Mouse (Mus musculus) ZHBTc4 (cell line): Measurements from ENCODE around the gene Atrnl1.
"Not testable (repeated sequence)": the region's sequence is repeated elsewhere in the genome, so short reads cannot be mapped to it uniquely, and the experiment has no call there.

Experiments
- DNase-seq: peaks from one replicate; pipeline ENCODE4 v3.0.0-alpha.2; 2011; ENCODE audit warnings: low read depth, low spot score

Gene Atrnl1

DNA sequence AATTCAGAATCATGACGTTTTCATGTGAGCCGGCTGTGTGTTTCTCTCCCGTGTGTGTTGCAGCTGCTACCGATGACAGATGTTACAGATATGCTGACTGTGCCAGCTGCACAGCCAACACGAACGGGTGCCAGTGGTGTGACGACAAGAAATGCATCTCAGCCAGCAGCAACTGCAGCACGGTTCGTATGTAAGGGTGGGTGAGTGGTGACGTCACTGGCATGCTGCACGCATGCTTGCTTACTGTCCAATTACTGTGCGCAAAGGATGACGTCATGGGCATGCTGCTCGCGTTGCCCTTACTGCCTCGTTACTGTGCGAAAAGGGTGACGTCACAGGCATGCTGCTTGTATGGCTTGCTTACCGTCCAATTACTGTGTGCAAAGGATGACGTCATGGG, 75.8 kb downstream of the Atrnl1 start:
- peak; percentile 24 for DNase-seq

DNA sequence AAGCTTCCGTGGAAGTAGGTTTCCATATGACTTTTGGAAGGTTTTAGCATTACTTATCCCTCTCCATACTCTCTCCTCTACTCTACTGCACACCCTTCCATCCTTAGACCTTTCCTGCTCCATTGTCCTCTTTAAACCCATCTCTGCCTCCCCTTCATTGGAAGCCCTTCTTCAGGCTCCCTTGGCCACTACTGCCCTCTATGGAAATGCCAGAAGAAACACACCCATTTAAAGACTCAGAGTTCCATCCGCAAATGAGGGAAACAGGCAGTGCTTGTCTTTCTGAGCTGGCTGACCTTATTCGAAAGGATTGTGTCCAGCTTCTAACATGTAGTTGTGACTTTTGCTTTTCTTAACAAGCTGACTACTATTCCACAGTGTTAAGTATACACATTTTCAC, 81.7 kb downstream of the Atrnl1 start:
- DNase-seq = peak; percentile 30

DNA sequence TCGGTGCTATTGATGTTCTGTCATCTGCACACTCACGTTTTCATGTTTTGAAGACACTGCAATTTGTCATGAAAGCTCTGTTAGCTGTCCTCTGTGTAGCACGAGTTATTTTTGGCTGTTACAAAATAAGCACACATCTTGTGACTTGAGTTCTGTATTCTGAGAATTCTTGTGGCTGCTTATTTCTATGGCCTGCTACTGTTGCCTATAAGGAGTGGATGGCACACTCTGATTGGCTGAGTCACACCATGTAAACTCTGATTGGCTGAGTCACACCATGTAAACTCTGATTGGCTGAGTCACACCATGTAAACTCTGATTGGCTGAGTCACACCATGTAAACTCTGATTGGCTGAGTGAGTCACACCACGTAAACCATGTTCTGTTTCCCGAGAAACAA, 85.9 kb downstream of the Atrnl1 start:
- not testable (repeated sequence) for DNase-seq

DNA sequence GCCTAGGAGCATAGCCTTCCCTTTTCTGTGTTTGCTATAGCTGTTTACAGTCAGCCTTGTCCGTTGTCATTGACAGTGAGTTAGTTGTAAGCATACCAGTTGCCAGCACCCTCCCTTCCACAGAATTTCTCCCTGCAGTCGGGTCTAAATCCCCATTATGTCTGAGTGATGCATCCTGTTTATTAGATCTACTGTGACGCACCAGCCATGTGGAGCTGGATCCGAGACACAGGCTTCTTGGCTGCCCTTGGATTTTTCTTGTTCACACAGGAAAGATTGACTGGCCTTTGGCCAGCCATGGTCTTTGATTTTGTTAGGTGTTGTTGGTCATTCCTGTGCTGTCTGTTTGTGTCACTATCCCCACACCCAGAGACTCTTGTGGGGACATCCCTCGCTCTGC, 102.3 kb downstream of the Atrnl1 start:
- DNase-seq = no peak

DNA sequence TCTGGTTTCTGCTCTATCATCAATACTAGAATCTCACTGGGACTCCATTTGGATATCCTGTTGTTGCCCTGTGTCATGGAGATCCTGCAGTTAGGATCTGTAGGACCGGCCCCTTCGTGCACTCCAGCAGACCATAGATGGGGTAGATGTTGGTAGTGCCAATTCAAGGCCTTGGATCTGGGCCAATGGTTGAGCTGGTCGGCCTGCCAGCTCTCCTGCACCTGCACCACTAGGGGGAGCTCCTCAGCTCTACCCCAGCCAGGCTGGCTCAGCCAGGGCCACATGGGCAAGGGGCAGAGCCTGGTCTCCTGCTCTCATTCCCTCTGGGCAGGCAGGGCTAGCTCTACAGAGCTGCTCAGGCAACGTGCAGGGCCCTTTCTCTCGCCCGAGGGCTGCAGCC, 114.1 kb downstream of the Atrnl1 start:
- DNase-seq = peak; percentile 76

DNA sequence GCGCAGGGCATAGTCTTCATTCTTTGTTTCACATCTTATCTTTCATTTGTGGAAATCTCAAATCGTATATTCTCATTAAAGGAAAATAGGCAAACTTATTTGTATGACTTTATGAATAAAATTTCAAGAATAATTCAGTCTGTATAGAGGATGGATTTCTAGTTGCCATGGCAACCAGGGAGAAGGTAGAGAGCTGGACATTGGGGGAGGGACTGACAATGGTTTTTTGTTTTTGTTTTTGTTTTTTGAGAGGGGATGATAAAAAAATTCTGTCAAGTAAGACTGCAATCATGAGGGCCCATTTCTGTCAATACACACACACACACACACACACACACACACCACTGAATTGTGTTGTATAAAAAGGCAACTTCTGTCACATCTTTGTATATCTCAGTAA, 114.5 kb downstream of the Atrnl1 start:
- no peak for DNase-seq

DNA sequence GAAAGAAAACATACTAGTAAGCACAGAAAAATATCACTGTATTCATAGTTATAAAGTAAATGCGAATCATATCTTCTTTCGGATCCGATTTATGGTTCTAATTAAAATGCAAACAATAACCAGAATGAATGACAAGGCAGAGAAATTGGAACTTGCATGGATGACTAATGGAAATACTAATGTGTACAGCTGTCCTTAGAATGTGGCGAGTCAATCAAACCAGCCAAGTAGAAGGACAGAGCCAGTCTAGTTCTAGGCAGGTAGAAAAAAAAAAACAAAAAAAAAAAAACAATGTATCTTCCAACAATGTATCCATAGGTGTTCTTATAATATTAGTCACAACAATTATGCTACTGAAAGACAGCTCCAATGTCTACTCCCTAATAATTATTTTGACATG, 116.2 kb downstream of the Atrnl1 start:
- no peak for DNase-seq

DNA sequence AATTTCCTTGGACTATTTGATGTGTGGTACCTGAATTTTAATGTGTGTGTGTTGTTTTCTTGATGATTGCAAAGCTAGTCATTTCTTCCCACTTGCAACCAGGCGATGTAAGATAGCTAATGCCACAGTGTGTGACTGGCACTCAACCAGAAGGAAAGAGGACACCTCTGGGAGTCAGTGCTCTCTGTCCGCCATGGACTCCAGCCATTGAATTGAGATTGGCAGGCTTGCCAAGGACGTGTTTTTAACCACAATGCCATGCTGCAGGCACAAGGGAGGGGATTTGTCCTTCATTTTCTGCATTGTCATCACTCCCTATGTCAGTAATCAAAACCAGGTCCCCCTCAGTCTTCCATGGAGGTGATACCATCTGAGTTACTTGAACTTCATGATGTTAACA, 126.6 kb downstream of the Atrnl1 start:
- DNase-seq = no peak

DNA sequence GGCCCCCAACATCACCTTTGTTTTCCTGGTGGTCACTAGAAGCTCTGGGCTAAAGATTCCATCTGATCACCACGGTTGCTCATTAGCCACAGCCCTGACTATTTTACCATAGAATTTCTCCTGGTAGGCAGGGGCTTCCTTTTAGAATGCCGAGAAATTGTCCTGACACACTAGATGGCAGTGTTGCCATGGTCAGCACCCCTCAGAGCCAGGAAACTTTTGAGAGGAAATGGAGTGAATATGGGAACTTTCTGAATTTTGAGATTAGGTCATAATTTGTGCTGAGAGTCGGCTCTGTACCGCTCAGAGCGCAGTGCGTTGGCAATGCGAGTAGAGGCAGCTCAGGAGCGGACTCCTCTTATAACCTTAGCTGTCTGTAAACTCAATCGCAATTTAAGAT, 134.7 kb downstream of the Atrnl1 start:
- DNase-seq = peak; percentile 16

DNA sequence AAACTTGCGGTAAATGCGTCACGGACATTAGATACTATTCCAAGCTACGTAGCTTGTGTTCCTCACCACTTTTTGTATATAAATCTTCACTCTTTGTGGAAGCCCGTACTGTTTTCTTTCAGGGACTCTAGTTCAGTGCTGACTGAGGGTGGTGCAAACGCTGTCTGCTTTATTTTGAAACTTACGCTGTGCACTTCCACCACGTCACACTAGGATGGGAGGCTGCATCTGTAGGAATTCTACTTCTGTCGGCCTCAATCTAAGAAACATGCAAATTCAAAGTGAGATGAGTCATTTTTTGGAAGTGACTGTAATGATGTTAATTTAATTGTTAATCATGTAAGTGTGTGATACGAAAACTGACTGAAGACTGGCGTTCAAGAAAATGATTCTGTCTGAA, 135.7 kb downstream of the Atrnl1 start:
- no peak for DNase-seq

DNA sequence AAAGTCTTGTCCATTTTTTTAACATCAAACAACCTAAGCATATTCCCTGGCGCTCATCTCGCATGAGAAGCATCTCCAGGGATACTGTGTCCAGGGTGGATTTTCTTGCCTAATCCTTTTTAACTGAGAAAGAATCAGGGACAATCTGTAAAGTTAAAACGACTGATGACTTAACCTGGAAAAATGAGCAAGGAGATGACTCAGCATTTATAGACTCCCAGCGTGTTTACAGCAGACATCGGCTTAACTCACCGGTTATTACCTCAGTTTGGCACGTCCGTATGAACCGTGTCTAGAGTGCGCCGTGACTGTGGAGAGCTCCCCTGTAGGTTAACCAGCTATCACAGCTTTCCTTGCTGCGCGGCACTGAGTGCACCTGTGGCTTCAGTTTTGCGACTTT, 141.4 kb downstream of the Atrnl1 start:
- DNase-seq = peak; percentile 24

DNA sequence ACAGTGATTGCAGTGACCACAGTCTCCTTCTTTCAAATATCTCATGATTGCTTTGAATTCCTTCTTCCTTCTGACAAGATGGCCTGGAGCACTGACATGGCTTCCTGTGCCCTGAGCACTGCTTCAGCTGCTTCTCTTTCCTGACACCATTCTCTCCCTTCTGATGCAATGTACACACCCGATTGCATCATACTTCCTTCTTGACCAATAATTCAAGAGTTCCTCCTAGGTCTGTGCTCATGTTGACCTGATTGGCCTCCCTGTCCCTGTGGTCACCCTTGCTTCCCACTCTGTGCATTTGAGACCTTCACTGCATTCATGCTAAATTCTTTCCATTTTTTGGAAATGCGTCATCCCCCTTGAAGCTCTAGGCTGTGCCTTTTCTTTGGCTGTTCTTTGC, 151.7 kb downstream of the Atrnl1 start:
- no peak for DNase-seq

DNA sequence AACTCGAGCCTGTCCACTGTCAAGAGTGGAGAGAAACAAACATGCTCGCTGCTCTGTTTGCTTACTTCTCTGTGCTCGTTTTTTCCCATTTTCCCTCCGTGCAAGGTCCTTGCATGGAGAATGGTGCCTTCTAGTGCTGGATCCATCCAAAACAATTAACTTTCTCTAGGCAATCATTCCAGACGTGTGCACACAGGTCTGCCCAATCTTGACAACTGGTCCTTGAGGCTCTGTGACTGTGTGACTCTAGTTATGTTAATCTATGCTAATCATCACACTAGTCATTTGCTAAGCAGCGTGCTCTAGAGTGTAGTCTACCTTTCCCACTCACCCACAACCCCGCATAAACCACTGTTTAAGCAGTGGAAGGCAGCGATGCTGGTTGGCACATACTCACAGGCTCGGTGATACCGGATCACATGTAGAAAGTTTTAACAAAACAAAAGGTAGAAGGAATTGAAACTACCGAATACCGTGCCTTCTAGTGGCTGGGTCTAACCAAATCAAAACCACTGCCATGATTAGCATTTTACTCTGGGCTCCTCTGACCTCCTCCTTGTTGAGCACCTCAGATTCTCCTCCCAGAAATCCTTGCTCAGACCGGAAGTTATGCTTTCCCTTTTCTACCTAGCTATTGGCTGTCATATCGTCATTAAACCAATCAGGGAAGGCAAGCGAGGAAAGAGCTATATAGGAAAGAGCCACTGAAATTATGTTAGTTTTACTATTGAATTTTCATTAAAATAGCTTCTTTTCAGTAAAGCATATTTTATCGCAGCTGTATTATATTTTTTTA, 153.9 kb downstream of the Atrnl1 start:
- peak; percentile 62 for DNase-seq

DNA sequence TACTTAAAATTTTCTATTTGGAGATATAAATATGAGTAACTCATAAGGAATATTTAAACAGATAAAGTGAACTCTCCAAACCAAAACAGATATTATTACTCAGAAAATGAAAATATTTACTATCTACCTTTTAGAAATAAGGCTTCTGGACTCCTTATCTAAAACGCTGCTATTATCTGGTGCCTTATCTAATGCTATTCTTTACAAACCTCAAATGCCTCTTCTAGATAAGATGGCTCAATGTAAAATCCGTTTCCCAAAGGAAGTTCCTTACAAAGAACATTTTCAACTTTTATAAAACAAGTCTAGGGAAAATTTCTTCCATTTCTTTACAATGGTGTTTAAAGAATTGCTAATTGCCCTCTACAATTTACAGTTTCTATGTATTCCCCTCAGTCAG, 156.2 kb downstream of the Atrnl1 start:
- DNase-seq = no peak

DNA sequence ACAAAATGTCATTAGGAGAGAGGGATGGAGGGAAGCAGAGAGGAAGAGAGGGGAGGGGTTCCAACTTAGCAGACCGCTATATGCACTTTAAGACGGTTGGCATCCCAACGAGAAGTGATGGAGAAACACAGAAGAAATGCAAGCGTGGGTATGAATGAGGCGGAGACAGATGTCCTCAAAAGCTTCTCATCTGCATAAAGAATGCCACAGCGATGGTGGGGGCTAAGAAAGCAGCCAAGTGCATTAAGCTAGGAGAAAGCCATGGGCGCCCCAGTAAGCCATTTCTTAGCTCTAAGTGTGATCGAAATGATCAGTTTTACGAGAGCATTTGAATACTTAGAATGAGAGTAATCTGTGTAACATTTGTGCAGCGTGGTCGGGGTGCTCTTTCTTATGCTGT, 157.8 kb downstream of the Atrnl1 start:
- no peak for DNase-seq

DNA sequence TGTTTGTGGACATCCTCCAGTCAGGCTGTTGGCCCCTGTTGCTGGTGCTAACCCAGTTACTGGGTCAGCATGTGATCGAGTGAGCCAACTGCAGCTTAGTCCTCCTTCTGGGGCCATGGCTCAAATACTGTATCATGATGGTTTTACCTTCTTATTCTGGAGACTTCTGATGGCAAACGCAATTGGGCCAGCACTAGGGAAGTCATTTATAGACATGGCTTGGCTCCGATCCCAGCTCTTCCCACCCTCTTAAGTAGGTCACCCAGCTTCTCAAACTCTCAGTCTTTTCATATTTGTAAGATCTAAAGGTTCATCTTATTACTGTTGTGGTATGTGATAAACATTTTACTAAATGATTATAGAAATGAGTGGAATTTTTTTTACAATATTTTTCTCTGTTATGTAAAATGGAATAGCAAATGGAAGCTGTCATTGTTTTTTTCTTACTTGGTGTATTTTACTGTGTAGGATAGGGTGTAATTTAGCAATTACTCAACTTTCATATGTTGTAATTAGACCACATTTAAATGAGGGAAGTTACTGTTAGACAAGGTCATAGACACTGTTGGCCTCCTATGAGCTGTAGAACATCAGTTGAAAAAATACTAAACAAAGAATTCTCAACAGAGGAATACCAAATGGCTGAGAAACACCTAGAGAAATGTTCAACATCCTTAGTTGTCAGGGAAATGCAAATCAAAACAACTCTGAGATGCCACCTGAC, 171.7 kb downstream of the Atrnl1 start:
- DNase-seq = no peak

DNA sequence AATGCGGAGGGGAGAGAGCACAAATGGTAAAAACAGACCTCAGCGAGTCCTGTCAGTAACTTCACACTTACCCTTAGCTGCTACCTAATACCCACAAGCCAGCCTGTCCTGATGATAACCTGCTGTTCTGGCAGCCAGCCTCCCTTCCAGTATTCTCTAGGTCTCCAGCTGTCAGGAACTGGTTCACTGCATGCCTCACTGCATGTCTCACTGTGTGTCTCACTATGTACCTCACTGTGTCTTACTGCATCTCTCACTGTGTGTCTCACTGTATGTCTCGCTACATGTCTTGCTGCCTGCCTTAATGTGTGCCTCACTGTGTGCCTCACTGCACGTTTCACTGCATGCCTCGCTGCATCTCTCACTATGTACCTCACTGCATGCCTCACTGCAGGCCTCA, 175.9 kb downstream of the Atrnl1 start:
- DNase-seq = no peak

DNA sequence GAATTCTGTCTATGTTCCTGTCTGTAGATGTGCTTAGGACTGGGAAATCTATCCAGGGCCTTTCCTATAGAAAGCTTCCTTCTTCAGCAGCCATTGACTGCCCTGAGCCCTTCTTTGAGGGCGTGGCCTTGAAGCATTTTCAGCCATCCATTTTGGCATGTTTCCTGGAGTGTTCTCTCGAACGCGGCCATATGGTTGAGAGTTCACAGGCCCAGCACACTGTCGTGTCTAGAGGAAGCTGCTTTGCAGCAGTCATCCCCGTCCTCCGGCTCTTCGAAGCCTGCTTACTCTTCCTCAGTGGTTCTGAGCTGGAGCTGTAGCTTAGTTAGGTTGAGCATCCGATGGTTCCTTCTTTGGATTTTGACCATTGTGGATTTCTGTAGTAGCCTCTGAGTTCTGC, 191.4 kb downstream of the Atrnl1 start:
- no peak for DNase-seq

DNA sequence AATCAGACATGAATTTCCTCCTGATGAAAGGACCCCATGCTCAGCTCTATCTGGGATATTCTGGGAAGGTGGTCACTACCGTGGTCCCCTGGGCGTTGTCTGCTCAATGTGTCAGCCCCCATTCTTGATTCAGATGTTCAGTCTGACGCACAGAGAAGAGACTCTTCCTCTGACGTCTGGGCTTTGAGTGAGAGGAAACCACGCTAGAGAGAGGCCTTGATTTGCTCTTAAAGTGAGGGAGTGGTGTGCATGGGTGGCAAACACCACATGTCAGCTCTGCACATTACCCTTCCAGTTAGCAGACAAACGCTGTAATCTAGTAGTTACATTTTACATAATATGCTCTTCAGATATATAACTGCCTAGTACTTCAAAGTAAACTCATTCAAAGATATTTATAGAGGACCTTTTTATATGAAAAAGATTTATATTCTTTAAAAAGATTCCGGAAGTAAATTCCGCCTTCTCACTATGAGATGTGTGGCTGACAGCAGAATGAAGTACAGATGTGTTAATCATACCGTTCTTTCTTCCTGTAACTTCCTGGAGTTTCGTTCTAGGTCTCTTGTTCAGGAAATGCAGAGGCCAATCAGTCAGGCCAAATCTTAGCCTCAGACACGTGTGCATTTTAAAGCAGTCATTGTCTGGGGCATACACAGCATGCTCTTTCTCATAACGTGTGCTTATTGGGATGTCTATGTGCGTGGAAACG, 192.1 kb downstream of the Atrnl1 start:
- DNase-seq = no peak

DNA sequence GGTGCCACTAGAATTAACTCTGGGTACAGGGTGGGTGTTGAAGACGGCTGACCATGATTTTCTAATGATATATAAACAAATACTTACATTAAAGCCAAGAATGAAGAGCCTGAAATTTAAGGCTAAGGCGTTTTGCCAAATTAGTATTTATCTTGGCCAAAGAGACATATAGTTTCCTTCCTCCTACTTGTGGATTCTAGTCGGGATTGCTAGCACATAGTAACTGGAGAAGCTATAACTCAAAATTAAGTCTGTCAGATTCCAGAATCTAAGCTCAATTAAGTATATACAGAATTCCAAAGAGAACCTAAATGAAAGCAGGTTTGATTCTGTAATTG, 192.6 kb downstream of the Atrnl1 start:
- DNase-seq = no peak

DNA sequence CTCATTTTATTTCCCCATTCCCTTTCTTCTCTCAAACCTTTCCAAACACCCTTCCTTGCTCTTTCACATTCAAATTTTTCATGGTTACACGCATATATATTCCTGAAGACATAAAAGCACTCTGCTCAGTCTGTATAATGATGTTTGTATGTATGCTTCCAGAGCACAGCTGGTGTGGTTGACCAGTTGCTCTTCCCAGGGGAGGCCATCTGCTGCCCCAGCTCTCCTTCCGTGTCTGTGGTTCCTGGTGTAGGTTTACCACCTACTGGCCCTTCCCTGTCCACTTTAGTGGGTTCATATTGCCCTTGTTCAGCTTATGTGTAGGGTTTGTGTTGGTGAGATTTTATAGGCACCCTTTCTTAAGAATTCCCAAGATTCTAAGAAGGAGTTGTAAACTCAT, 197.5 kb downstream of the Atrnl1 start:
- no peak for DNase-seq

DNA sequence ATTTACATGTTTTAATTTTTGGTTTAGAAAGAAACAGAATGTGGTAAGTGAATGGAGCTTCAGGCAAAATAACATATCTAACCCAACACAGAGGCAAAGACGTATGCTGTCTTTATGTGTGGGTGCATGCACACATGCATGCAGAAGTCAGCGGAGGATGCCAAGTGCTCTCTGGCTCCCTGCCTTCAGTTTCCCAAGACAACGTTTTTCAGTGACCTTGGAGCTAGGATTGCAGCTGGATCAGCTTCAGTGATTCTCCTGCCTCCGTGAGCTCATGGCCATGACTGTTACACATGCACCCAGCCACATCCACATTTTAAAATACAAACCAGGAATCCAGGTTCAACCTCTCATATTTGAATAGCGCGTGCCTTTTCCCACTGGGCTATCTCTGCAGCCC, 203.5 kb downstream of the Atrnl1 start:
- no peak for DNase-seq
